12 mouse cellular contexts compared by ENCODE assay signal in genomic region chr11:8558258-8558657, GRCm38 (mm10).
DNase-seq lines count a peak whose midpoint lies in the region; ATAC-seq and TF ChIP-seq lines count a peak whose summit lies in the region.
"Had no signal": no experiment of that assay in that cellular context is flagged by ENCODE, and none has a peak within 500 bp of the region (broad histone marks: within the 10 kb centered on the region; RNA-seq: fewer than 3 reads in every experiment).

No protein-coding gene starts in this region.

- no peaks in the 10 kb centered on the region for H3K9me3 ChIP-seq in stomach, embryonic 14.5 days (ENCODE audit: control insufficient read depth, low read depth, low read length)
- H3K9me3 ChIP-seq: embryonic facial prominence, embryonic 13.5 days; midbrain, embryonic 12.5 days had no signal

- peak overlapping the region; percentile 83 for H3K27ac ChIP-seq in kidney, adult 2 months (ENCODE audit: insufficient read depth, low read depth, low read length)
- H3K27ac ChIP-seq in stomach, embryonic 14.5 days (ENCODE audit: low read length): peak overlapping the region; percentile 52; the same call in 1 of the 2 replicates
- H3K27ac ChIP-seq: embryonic facial prominence, embryonic 13.5 days; left cerebral cortex, adult 2 months; midbrain, embryonic 12.5 days had no signal

- no peak overlapping the region for H3K9ac ChIP-seq in stomach, embryonic 14.5 days (replicated peaks; ENCODE audit: low read depth, low read length)
- H3K9ac ChIP-seq: embryonic facial prominence, embryonic 13.5 days; midbrain, embryonic 12.5 days had no signal

- no peak overlapping the region for H3K4me3 ChIP-seq in kidney, adult 2 months (ENCODE audit: insufficient read depth, low read depth, low read length)
- H3K4me3 ChIP-seq in stomach, embryonic 14.5 days (ENCODE audit: low read depth, low read length): no peak overlapping the region
- H3K4me3 ChIP-seq: embryonic facial prominence, embryonic 13.5 days; left cerebral cortex, adult 2 months; midbrain, embryonic 12.5 days had no signal

- peak; percentile 13 for DNase-seq in cerebellum, adult 9-11 months
- DNase-seq in cerebellum, postnatal 4 days (ENCODE audit: low spot score in 2 of 2): no peak
- peak; percentile 31 for DNase-seq in lung, postnatal 36 days
- no peak for DNase-seq in lung, postnatal 10 days
- DNase-seq in kidney, adult 2 months: peak; percentile 81
- DNase-seq in liver: no peak
- no peak for DNase-seq in urinary bladder, postnatal 4 days (ENCODE audit: low spot score in 2 of 2)
- DNase-seq: gastrocnemius, postnatal 14 days had no signal

- H3K4me2 ChIP-seq in stomach, embryonic 14.5 days (replicated peaks; ENCODE audit: low read depth, low read length): no peak overlapping the region
- H3K4me2 ChIP-seq: embryonic facial prominence, embryonic 13.5 days; midbrain, embryonic 12.5 days had no signal

- no peak for TF ChIP-seq POLR2A in kidney, adult 2 months (IDR thresholded peaks at IDR 0.05; ENCODE audit: low read depth, low read length)

- 34% methylated on average over 9 of the region's 9 CpGs for WGBS in kidney, adult 2 months
- 81% methylated on average over 9 of the region's 9 CpGs for WGBS in stomach, embryonic 14.5 days

- 0 out of 2 replicates have a peak, but pooled peaks have one; percentile 14 for ATAC-seq in stomach, embryonic 14.5 days (ENCODE audit: insufficient number of reproducible peaks, insufficient read depth, low FRiP score, low read depth)

- no peak for TF ChIP-seq CTCF in kidney, adult 2 months (conservative IDR thresholded peaks at IDR 0.05; ENCODE audit: insufficient read depth, insufficient read length, low read depth, low read length)

- H3K36me3 ChIP-seq in kidney, adult 2 months (ENCODE audit: control insufficient read depth, insufficient read depth, low read length): no peaks in the 10 kb centered on the region
- H3K36me3 ChIP-seq in stomach, embryonic 14.5 days (ENCODE audit: control insufficient read depth, insufficient read depth, low read length): no peaks in the 10 kb centered on the region
- H3K36me3 ChIP-seq: midbrain, embryonic 12.5 days had no signal

- peaks cover 8% of the 10 kb centered on the region for H3K4me1 ChIP-seq in kidney, adult 2 months (ENCODE audit: control insufficient read depth, insufficient read depth, low read length)
- H3K4me1 ChIP-seq in stomach, embryonic 14.5 days (ENCODE audit: control insufficient read depth, insufficient read depth, low read length): no peaks in the 10 kb centered on the region

- no peaks in the 10 kb centered on the region for H3K27me3 ChIP-seq in kidney, adult 2 months (replicated peaks; ENCODE audit: control insufficient read depth, insufficient read depth, low read length)
- no peaks in the 10 kb centered on the region for H3K27me3 ChIP-seq in stomach, embryonic 14.5 days (ENCODE audit: control insufficient read depth, insufficient read depth, low read length)
- H3K27me3 ChIP-seq: embryonic facial prominence, embryonic 13.5 days; midbrain, embryonic 12.5 days had no signal

Comparison
In these comparisons a context has a peak if more than half of its experiments do, and no peak if none do; other contexts are left out.
1. DNase-seq: peak in cerebellum, adult 9-11 months (single experiment), lung, postnatal 36 days (single experiment) and kidney, adult 2 months (single experiment); none in cerebellum, postnatal 4 days (0 of 2), lung, postnatal 10 days (single experiment), liver (single experiment) and urinary bladder, postnatal 4 days (0 of 2).